Mouse (Mus musculus) cerebellum, postnatal 10 days (tissue): ENCODE data around the gene Runx1.

Experiments
- DNase-seq, 2 experiments: peaks; one replicate each; pipeline ENCODE4 v3.0.0; 2021; ENCODE audit warnings: mixed read lengths in 2 of 2

Runx1 gene

GRCm38 (mm10) chr16:92825204-92825843 lies 625 bp downstream of the Runx1 start:
- no peak for DNase-seq

GRCm38 (mm10) chr16:92824723-92825203 lies 1.2 kb downstream of the Runx1 start:
- DNase-seq: peak; percentile 21 to 44

- DNase-seq: no peak
Measured at GRCm38 (mm10) chr16:92824003-92824722, 1.8 kb downstream of the Runx1 start.

GRCm38 (mm10) chr16:92823381-92823862 lies 2.5 kb downstream of the Runx1 start:
- peak; percentile 52 to 67 for DNase-seq

- DNase-seq: no peak
Measured at GRCm38 (mm10) chr16:92822676-92823075, 3.3 kb downstream of the Runx1 start.

- DNase-seq: no peak
Measured at GRCm38 (mm10) chr16:92821938-92822629, 3.9 kb downstream of the Runx1 start.

- no peak for DNase-seq
Measured at GRCm38 (mm10) chr16:92821596-92821937, 4.4 kb downstream of the Runx1 start.

- DNase-seq: peak; percentile 22 to 24
Measured at GRCm38 (mm10) chr16:92820451-92820850, 5.5 kb downstream of the Runx1 start.

- DNase-seq: no peak
Measured at GRCm38 (mm10) chr16:92818480-92819269, 7.3 kb downstream of the Runx1 start.

- DNase-seq: no peak
Measured at GRCm38 (mm10) chr16:92816092-92816491, 9.9 kb downstream of the Runx1 start.

- DNase-seq: no peak
Measured at GRCm38 (mm10) chr16:92815195-92815527, 10.8 kb downstream of the Runx1 start.

GRCm38 (mm10) chr16:92814366-92815194 lies 11.4 kb downstream of the Runx1 start:
- no peak for DNase-seq

- DNase-seq: no peak
Measured at GRCm38 (mm10) chr16:92812405-92812804, 13.5 kb downstream of the Runx1 start.

- DNase-seq: no peak
Measured at GRCm38 (mm10) chr16:92810568-92811240, 15.2 kb downstream of the Runx1 start.

GRCm38 (mm10) chr16:92807772-92808171 lies 18.2 kb downstream of the Runx1 start:
- no peak for DNase-seq

- no peak for DNase-seq
Measured at GRCm38 (mm10) chr16:92803076-92803580, 22.8 kb downstream of the Runx1 start.

- DNase-seq: no peak
Measured at GRCm38 (mm10) chr16:92801567-92801966, 24.4 kb downstream of the Runx1 start.

GRCm38 (mm10) chr16:92800845-92801244 lies 25.1 kb downstream of the Runx1 start:
- DNase-seq: no peak

- no peak for DNase-seq
Measured at GRCm38 (mm10) chr16:92799940-92800339, 26.0 kb downstream of the Runx1 start.

- DNase-seq: no peak
Measured at GRCm38 (mm10) chr16:92794197-92794596, 31.8 kb downstream of the Runx1 start.

GRCm38 (mm10) chr16:92793741-92794140 lies 32.2 kb downstream of the Runx1 start:
- no peak for DNase-seq
